Mouse (Mus musculus) right cerebral cortex, adult 18-20 months (tissue): ENCODE measurements around the gene Csf2.
"Not testable (repeated sequence)": the region's sequence is repeated elsewhere in the genome, so short reads cannot be mapped to it uniquely, and the experiment has no call there.

Source experiments
- DNase-seq: peaks from one replicate; pipeline ENCODE4 v3.0.0; 2022; ENCODE audit warnings: mixed read lengths

Gene Csf2

DNA sequence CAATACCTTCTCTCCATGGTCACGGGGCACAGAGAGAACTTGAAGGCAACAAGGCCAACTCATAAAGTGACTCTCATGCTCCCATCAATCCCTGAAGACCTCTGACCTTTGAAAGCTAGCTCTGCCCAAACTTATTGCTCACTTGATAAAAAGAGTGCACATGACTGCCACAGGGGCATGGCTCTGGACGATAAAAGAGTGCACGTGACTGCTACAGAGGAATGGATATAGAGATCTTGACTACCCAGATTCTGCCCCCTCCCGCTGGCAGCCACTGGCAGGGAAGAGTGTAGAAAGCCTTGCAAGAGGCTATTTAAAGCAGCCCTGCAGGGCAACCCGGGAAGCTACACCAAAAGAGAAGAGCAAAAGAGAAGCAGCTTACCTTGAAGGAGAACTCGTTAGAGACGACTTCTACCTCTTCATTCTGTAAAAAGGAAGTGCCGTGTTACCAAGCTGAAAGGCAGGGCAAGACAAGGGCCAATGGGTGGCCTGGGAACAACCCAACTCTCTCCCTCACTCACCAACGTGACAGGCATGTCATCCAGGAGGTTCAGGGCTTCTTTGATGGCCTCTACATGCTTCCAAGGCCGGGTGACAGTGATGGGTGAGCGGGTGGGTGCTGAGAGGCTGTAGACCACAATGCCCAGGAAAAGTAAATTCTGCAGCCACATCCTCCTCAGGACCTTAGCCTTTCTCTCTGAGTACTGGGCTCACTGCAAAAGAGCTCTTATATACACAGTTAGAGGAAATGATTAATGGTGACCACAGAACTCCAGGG lies at the start of gene Csf2:
TSS of gene Csf2 (minus strand) at position 728 of the 778 bp plus-strand sequence.
- DNase-seq = no peak

DNA sequence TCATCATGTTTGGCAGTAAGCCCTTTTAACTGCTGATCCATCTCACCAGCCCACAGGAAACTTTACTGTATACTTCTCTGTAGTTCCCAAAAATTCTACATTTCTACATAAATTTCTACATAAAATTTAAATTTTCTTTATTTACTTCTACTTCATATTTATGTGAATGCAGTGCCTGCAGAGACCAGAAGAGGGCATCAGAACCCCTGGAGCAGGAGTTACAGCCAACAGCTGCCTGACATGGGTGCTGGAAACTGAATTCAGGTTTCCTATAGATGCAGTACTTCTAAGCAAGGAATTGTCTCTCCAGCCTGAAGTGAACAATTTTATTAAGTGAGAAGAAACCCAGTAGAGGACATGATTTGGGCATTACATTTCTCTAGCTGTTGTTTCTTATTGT lies 49.3 kb upstream of the Csf2 start:
- DNase-seq = no peak

DNA sequence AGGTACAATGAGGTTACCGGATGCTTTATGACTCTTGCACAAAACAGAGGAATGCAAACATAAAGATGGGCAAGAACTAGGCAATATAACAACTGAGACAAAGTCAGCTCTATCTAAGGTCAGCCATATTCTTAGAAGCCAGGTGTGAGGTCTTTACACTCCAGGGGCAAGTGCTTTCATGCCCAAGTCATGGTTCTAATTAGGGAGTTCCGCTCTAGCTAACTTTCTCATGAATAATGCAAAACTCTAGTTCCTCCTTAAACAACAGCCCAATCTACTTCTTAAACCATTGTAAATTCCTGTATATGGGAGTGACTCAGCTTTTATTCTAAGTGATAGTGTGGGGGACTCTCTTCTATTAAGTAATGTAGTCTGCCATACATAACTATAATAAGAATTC lies 48.0 kb upstream of the Csf2 start:
- not testable (repeated sequence) for DNase-seq

DNA sequence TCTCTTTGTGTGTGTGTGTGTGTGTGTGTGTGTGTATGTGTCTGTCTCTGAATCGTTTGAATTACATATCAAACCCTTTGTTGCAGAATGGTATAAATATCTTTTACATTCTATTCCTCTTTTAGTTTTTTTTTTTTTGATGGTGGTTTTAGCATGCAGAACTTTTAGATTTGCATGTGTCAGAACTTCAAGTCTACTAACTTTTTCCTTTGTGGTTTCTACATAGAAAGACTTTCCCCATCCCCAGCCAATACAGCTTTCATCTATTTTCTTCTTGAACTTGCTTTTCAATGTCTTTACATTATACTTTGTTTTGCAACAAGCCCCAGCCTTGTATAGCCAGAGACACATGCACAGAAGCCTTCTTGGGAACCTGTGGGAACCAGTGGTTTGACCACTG lies 47.3 kb upstream of the Csf2 start:
- DNase-seq = no peak

DNA sequence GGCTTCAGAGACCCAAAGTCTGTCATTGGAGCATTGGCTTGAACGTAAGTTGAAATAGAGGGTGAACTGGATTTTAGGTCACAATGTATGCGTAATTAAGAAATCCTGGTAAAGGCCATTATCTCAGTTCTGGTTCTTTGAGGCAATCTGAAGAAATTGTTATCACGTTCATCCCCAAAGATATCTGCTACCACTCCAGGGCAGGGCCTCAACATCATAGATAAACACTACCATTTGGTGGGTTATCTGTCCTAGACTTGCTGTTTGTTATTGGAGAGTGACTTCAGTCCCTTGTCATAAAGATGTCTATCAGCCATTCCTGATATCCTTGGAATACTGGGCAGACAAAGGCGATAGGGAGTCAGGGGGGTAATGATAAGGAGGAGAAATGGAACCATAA lies 46.5 kb upstream of the Csf2 start:
- no peak for DNase-seq

DNA sequence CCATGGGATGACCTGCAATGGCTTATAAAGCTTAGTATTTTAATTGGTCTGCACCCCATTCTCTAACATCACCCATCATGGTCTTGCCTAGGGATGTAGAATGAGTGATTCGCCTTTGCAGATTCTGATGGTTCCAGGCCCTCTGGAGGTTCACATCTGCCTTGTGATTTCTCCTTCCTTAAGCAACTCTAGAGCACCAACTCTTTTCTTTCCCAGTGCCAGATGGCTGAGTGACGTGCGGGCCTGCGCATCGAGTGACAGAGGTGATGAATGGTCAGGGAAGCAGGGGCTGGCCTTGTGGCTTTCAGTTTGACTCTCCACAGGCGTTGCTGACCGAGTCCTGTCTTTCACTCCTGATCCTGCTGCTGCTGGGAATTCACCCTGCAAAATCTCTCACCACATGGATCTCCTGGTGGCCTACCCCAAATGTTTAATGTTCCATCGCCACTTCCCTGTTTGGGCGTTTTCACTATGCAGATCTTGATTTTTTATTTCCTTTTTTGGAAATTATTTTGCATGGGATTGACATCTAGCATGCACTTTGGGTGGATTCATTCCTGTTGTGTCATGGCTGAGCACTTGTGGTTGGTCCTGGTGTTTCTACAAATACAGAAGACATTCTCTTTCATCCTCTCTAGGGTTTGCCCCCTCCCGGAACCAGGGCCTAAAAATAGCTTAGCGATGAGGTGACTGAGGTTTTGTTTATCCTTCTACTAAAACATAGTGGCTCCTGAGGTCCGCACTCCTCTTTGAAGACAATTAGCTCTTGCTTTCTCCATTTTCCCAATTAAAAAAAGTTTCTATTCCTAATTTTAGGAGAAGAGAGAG lies 44.7 kb upstream of the Csf2 start:
- DNase-seq = no peak

DNA sequence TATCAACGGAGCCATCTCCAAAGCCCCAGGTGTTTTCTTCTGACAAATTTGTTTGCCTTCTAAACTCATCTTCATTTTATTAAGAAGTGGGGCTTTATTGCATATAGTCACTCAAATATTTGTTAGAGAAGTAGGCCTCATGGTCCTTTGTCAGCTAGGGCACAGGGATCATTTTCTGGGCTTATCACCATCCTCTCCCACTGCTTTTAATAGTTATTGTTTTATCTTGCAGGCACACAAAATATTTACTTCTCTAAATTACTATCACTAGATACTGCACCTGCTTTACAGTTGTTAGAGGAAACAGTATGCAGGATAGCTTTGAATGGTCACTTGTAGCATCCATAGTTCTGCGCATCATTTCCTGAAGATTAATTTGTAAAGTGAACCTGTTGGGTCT lies 42.7 kb upstream of the Csf2 start:
- DNase-seq = no peak

DNA sequence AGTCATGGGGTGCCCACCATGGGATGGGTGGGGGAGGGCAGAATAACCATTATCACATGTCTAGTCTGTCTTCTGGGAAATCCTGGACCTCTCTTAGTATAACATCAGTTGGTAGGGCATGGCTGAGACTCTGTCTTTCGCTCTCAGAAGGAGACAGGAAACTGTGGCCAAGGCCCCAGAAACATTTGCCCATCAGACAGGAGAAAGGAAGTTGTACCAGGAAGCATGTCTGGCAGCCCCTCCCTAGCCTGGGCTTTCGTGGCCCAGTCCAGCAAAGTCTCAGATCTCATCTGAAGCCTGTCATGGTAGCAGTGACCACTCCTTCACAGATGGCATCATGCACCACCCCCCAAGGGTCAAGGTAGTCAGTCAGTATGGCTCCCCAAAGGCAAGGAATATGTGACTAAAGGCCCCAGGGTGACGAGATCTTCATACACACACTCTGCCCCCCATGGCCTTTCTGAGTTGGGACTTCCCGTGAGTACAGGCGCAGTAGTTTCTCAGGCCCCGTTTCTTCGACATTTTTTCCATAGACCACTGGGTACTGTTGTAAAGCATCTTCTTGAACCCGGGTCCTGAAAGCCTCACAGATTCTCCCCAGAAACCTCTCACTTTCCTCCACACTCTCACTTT lies 38.5 kb upstream of the Csf2 start:
- DNase-seq = no peak

DNA sequence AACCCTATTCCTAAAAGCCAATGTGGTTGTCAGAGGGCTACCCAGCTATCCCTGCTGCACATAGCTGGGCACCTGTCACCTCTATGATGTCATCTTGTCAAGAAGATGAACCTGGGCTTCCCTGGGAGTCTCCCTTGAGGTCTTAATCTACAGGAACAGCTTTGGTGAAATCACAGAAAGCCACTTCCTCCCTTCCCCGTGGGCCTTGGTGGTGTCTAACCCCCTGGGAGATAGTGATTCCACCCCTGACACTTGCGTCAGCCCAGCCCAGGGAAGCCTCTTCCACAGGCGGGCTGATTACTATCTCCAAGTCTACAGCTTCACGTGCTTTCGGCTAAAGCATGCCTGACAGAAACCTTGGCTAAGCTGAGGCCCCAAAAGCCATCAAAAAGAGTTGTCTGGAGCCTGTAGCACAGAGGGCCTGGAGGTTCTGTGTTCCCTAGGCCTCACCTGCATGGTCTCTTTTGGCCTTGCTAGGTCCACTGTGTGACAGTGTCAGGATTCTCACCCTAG lies 22.0 kb upstream of the Csf2 start:
- DNase-seq = no peak

DNA sequence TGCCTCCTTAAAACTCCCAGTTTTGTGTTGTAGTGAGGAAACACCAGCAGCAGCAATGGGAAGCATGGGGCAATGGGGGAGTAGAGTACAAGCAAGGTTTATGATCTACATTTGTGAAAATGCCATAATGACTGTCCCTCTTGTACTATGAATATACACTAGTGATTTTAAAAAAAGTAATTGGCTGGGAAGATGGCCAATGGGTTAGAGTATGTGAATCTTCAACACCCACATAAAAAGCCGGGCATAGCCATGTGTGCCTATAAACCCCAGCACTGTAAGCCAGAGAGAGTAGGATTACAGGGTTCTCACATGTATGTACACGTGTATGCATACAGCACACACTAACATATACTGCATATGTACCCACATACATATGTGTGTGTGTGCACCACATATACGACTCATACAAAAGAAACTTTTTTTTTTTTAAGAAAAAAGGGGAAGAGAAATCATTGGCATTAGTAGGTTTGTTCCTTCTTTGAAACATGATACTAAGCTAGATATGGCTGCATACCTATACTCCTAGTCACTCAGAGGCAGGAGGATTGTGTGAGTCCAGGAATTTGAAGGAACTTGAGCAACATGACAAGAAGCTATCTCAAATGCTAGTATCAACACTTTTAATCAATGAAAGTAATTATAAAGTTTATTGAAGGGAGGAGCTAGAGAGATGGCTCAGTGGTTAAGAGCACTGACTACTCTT lies 19.9 kb upstream of the Csf2 start:
- DNase-seq = no peak

DNA sequence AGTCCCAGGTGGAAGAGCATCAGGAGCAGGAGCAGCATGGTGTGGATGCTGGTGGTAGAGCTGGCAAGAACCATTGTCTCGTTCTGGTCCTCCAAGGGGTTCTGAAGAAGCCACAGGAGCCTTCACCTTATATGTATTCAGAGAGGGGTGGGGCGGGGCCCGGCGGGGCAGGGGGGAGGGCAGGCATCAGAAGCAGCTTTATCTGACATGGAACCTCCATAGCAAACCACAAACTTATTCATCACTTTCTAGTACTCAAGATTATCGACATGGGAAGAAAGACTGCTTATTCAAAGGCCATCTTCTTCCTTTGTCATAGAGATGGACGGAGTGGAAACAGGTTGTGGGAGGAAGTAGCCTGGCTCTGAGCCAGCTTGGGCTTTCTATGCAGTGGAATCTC lies 17.7 kb upstream of the Csf2 start, which contains the start of gene Il3:
TSS of gene Il3 (minus strand) at position 101 of the 400 bp plus-strand sequence.
- no peak for DNase-seq

DNA sequence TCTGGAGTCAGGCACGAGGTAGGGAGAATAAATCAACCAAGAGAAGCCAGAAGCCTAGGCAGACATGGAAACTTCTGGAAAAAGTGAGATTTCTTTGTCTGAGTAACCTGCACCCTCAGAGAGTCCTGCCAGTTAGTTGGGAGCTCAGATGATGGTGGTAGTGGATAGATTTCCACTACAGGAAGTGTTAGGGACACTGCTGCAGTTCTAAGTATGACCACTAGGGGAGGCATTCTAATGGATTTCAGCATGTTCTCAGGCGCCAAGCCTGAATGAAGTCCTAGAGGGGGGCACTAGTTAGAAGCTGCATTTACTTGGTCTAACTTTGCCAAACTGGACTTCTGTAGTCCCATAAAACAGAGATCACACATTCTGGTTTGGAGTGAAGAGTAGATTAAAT lies 15.1 kb upstream of the Csf2 start:
- DNase-seq = peak; percentile 41

DNA sequence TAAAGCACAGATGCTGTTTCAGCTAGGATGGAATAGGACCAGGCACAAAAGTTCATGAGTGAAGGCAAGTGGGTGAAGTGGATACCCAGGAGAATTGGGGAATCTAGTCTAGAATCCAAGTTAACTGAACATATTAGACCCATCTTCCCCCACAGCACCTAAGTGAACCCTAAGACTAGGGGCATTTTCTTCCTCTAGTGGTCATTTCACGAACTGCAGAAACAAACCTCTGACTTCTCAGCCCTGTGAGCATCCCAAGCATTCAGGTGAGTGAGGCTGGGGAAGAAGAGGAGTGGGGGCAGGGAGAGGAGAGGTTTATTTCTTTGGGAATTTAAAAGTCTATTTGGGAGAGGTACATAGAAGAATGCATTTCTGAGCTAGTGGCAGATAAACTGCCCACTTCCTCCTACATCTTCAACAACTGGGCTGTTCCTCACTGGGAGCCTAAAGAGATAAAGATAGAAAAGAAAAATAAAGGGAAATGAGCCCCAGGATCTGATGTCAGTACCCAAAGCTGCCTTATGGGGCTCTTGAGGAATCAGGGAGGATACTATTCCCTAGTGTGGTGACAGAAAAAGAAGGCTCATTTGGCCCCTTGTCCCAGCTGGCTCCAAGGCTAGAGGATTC lies 14.1 kb upstream of the Csf2 start:
- DNase-seq = no peak

DNA sequence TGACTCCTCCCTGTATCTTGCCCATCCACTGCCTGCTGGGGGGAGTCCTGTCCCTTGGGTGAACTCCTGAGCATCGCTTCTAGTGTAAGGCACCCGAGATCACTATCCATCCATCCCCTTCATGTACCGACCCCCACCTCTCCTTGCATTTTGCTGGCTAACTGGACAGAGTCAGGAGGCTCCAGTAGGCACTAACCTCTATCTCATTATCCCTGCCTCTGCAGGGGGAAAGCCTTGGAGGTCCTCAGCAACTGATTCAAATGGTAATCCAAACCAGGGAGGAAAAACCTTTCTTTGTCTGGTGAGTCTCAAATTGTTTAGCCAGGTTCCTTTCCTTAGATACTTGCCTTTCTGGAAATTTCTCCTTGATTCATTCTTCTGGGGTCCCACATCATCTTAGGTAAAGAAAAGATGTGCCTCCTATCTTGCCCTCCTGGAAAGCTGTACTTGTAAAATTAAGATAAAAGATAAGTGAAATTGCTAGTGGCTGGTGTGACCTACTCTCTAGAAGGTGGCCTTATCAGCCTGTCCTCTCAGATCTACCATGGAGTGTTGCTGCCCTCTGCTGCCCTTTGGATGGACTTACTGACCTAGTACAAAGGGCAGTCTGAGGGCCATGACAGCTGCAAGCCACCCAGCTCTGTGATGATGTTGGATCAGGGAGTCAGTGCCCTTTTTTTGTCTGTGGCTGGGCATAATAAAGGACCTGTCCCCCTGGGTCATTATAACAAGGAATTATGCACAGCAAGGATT lies 7.3 kb upstream of the Csf2 start:
- peak; percentile 51 for DNase-seq

DNA sequence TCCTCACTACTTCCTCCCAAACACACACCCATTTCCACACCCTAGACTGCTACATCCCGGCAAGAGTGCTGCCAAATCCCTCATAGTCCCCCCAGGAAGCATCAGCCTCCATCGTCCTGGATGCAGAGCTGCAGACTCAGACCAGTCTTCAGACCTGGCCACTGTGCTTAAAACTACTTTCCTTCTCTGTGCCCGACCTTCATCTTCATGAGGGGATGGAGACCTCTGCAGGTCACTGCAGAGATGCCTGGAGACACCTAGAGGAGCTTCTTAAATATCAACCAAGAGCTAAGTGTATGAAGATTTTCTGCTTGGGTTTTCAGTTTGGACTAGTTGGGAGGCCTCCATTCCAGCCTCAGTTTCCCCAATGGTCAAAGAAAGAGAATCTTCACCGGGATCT lies 4.6 kb upstream of the Csf2 start:
- no peak for DNase-seq

DNA sequence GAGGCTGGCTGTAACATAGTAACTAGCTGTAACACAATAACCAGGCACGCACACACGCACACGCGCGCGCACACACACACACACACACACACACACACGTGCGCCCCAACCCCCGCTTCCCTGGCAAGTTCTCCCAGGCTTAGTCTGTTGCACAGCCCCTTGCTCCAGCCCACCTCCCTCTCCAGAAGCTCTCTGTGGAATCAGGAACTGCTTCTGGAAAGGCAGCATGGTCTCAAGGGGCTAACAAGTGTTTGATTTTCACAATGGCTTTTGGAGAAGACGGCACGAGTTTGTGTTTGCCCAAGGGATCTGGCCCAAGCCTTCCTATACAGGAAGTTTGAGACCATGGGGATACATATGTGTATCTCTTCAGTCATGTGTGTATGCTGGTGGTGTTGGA lies 1.1 kb upstream of the Csf2 start:
- DNase-seq = no peak

DNA sequence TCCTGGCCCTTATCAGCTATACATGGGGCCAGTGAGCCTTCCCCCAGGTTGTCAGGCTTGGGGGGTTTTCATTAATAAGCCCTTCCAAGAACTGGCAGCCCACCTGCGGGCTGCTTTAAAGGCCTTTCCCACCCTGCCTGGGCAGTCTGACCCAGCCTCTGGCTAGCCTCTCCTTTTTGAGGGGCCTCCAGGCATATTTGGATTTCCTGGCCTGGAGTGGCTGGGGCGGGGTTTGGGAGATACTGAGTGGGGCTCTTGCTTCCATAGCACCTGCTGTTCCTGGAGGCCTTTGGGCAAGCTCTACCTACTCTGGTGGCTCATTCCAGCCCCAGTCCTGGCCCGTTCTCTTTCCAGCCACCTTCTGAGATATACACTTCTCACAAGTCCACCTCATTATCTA lies 281 bp upstream of the Csf2 start:
- DNase-seq = no peak

DNA sequence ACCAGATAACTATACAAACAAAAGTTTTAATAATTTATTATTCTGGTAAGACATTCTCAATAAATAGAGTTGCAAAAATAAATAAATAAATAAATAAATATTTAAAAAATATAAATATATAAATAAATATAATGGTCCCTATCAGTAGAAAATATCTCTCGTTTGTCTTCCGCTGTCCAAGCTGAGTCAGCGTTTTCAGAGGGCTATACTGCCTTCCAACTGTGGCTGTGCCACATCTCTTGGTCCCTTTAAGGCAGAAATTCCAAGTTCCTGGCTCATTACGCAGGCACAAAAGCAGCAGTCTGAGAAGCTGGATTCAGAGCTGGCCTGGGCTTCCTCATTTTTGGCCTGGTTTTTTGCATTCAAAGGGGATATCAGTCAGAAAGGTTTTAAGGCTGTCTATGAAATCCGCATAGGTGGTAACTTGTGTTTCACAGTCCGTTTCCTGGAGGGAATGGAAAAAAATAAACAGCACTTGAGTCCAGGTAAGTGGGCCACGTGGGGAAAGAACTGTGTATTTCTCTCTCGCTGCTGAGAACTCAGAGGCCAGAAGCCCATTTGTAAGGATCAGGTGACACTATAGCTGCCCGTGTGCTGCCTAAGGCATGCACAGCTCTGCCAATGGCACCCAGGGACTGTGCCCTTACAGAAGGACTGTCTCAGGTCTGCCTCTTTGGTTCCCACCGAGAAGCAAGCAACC lies 2.1 kb downstream of the Csf2 start:
- no peak for DNase-seq

DNA sequence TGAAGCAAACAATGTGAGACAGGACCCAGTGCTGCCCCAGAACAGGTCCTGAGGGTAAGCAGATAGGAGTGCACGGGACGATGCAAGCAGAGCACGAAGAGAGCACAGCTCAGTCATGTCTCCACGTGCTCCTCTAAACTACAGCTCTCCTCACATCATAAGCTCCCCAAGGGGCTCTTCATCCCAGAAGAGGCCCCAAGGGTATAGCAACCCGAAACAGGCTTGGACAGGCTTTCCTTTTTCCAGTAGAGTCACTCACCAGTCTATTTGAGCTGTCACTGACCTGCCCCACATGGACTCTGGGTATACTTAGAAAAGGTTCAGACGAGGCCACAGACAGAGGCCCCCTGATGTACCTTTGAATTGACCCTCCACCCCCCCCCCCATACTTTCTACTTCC lies 5.0 kb downstream of the Csf2 start:
- DNase-seq = no peak

DNA sequence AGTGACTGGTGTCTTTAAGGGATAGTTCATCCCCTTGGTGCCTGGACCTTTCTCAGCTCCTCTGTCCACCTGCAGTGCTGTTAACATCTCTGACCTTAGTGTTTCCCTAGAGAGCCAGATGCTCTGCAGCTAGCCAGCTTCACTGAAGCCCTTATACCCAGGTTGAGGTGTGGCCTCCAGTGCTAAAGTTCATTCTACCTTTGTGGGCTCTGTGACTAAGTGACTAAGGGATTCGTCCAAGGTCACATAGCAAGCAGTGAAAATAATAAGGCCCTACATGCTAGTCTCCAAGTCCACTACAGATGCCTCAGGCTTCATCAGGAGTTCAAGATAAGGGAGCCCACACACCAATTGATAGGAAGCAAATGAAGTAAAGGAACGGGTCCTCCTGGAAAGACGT lies 7.0 kb downstream of the Csf2 start:
- DNase-seq = no peak

DNA sequence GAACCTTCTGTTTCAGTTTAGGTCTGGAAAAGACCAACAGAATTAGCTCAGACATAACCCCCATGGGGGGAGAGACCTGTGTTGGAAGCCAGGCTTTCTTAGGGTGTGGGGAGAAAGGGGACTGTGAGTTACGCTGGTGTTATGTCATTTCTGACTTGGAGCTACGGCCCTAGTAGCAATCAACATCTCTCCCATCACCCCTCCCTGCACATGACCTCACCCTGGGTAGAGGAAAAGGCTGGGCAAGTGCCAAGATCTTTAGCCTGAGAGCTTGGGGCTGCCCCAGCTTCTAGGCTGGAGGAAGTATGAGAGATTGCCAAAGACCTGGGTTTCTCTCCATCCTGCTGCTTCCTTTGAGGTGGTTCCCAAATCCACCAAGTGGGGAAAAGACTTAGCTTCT lies 12.5 kb downstream of the Csf2 start:
- DNase-seq = no peak
